Mouse (Mus musculus): ENCODE measurements at regions not wholly inside any gene's neighbourhood (a gene's known extent, or its start where the extent isn't known, plus 50 kb on each side); places are given as distances from the start of the nearest gene placed in this dataset.
"Not testable (repeated sequence)": the region's sequence is repeated elsewhere in the genome, so short reads cannot be mapped to it uniquely, and the experiment has no call there.

DNA sequence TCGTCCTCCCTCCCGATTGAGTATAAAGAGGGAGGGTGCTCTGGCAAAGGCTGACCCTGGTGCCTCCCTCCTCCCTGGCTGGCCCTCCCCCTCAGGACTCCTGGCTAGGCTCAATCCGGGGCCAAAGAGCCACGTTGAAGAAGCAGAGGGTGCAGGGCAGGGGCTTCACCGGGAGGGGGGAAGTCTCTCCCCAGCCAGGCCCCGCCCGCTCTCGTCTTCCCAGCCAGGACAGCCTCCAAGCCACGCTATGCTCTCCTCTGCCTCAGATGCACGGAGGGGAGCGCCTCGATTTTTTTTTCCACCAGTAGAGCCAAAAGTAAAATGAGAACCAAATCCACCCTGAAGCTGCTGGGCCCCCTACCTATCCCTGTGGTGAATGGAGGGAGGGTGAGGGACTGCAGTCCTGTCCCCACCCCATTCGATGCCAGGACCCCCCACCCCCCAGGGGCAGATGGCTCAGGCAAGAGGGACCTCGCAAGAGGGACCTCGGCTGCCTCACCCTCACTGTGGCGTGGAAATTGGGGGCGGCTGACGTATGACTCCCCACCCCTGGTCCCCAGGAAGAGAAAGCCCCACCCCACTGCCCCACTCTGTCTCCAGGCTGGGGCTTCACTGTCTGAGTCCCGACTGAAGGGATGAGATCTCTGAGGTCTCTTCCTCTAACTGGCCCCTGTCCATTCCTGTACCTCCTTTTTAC lies 53.2 kb upstream of the Col1a1 start:
- DNase-seq = no peak

GRCm38 (mm10) chr11:94881982-94882686 lies 53.9 kb upstream of the Col1a1 start:
- no peak for DNase-seq

GRCm38 (mm10) chr11:94880896-94881840 lies 54.9 kb upstream of the Col1a1 start:
- no peak for DNase-seq

- DNase-seq = no peak
Measured at GRCm38 (mm10) chr11:94876707-94877106, 59.3 kb upstream of the Col1a1 start.

- no peak for DNase-seq
Measured at GRCm38 (mm10) chr11:94875026-94875425, 61.0 kb upstream of the Col1a1 start.

- no peak for DNase-seq
Measured at GRCm38 (mm10) chr11:94874155-94874561, 61.9 kb upstream of the Col1a1 start.

DNA sequence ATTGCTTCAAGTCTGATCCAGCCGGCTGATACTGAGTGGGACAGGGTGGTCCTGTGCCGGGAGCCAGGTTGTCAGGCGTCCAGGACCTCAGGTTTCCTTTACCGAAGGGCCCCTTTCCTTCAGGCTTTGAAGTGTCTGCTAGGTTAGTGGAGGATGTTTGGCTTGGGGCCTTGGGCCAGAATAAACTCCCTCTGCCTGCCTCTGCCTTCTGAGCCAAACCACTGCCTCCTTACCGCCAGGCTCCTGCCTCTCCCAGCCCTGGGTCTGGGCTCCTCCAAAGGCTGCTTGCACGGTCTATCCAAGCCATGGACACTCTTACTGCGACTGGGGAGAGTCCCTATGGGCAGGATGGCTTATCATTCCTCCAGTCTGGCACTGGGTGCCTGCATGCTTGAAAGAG lies 62.3 kb upstream of the Col1a1 start:
- no peak for DNase-seq

DNA sequence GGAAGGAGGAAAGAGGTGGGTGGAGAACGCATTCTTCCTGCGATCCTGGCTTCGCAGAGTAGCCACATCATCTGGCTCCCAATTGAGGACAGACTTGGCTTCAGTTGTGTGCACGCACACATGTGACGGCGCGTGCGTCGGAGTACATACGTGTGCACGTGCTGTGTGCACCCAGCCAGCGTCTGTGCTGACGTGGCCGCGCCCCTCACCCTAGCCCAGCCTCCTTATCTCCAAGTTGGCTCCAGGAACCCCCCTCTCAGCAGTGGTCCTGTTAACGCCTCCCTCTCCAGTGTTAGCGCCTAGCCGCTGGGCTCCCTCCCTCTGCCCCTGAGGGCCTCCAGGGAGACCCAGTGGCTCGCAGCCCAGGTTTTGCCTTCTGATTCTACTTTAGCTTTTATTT lies 63.1 kb upstream of the Col1a1 start:
- peak; percentile 27 for DNase-seq

DNA sequence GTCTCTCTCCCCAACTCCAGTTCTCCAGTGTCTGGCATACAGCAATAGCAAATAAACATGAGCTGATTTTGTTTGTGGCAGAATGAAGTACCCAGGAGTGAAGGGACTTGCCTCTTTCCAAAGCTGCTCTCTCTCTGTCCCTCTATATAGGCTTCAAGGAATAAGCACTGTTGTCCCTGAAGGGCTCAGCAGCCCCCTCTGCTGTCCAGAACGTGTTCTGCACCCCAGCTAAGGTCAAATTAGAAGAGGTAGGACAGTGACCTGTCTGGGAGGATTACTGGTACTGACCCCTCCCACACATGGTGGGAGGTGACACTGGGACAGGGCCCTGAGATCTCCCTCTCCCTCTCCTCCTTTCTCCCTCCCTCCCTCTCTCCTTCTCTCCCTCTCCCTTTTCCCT lies 65.7 kb upstream of the Col1a1 start:
- DNase-seq = no peak

DNA sequence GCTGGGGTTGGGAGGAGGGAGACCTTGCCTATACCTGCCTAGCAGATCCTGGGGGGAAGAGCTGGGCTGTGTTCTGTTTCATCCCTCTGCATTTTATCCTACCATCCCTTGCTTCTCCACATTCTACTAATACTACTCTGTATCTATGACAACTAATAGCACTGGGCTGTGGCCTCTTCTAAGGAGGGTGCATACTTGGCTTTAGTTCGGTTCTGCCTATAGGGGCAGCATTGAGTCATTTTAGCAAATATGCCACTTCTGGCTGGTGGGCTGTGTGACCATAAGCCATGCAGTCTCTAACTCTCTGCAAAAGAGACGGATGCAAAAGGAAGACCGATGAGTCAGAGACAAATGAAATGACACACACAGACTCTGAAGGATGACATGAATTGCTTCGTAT lies 66.2 kb upstream of the Col1a1 start:
- DNase-seq = not testable (repeated sequence)

DNA sequence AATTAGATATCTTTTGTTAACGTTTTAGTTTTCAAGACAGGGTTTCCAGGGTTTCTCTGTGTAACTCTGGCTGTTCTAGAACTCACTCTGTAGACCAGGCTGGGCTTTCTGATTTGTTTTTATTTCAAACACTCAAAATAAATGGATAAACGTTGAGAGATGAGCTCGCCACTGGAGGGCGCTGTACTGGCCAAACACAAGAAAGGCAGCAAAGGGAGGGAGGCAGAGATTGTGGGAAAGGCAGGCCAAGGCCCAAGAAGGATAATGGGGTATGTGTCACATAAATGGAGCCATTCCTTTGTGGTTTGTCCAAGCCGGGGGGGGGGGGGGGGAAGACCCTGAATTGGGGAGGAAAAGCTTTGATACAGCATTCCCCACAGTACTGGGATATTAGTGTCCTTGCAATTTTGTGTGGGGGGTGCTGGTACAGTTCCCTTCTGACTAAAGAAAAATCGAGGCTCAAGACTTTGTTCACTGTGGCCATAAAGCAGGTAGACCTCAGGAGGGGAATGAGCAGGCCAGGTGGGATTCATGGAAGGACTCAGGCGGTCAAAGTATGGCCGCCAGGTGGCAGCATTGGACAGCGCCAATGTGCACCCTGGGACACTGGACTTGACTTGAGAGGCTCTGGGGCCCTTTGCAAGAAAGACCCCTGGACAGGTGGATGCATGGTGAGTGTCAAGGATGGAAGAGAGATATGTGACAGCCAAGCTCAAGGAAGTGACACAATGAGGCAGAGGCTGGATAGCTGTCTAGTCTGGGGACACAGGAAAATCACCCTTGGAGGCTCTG lies 69.7 kb upstream of the Col1a1 start:
- peak; percentile 31 for DNase-seq

- DNase-seq = no peak
Measured at GRCm38 (mm10) chr11:94850129-94850528, 67.6 kb upstream of the Tmem92 start.

- DNase-seq = no peak
Measured at GRCm38 (mm10) chr11:94839133-94839532, 56.6 kb upstream of the Tmem92 start.

GRCm38 (mm10) chr11:94838140-94838539 lies 55.6 kb upstream of the Tmem92 start:
- no peak for DNase-seq

GRCm38 (mm10) chr11:94836347-94836746 lies 53.8 kb upstream of the Tmem92 start:
- DNase-seq = no peak

- DNase-seq = peak; percentile 37
Measured at GRCm38 (mm10) chr11:94832246-94832985, 49.9 kb upstream of the Tmem92 start.
